Mouse (Mus musculus): Measurements from ENCODE around the gene Rpusd3.

Rpusd3 gene

DNA sequence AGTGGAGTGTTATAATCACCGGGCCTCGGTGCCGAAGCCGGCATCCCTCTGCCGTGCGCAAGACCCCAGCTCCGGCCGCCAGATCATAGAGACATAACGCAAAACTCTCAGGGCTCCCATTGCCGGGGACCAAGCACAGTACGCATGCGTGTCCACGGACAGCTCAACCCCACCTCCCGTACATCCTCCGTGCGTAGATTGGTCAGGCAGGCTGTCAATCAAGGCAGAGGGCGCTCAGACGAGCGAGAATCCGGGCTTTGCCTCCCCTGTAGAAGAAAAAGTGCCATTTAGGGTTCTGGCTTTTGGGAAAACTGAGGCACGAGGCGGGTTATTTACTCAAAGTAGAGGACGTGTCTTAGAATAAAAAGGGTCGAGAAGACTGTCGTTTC is at the start of gene Rpusd3:
Gene Rpusd3, minus strand, starts transcription at position 142 of the 389 bp plus-strand sequence.
- in situ Hi-C loops (cut with MboI; ENCODE audit: unreplicated experiment in 2 of 2) = no loop called here

DNA sequence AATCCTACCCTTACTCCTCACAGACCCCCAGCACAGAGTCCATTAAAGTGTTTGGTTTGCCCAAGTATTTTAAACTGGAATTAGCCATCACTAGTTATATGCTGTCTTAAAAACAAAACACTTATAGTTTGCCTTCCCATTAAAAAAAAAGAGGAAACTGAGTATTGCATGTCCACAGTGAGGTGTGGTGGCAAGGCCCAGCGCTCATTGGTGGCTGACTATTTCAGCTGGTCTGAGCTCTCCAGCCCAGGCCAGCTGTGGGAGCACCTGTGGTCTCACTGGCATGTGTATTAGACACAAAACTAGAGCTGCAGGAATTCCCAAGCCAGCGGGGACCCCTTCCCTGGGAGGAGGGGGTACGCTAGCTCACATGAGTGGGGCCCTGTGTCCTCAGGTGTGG is 49.4 kb upstream of the Rpusd3 start:
- in situ Hi-C loops (cut with MboI; ENCODE audit: unreplicated experiment in 2 of 2) = no loop called here

DNA sequence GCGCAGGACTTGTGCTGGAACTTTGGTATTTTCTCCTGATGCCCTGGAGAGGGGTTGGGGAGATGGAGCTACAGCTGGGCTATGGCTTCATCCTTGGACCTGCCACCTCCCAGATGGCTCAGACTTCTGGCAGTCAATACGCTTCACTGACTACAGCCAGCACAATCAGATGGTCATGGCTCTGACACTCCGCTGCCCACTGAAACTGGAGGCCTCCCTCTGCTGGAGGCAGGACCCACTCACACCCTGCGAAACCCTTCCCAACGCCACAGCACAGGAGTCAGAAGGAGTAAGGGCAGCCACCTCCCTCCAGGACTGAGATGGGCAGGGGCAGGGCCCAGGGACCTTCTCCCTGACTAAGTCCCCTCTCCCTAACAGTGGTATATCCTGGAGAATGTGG is 46.5 kb upstream of the Rpusd3 start:
- in situ Hi-C loops (cut with MboI; ENCODE audit: unreplicated experiment in 2 of 2) = no loop called here

DNA sequence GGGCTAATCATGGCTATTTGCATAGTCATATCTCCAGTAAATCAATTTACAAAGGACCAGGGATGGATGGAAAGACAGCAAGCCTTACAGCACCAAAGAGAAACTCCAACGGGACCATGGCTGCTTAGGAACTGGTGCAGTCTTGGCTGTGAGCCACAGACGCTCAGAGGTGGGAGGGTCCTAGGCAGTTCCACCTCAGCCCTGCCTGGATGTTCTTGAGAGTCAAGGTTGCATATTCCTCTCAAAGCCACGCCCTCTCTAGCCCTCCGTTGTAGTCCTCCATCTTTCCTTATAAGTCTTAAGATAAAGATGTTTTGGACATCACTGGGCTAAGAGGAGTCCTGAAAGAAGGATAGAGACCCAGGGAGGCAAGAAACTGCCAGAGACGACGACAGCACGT is 44.9 kb upstream of the Rpusd3 start:
- in situ Hi-C loops (cut with MboI; ENCODE audit: unreplicated experiment in 2 of 2) = no loop called here

DNA sequence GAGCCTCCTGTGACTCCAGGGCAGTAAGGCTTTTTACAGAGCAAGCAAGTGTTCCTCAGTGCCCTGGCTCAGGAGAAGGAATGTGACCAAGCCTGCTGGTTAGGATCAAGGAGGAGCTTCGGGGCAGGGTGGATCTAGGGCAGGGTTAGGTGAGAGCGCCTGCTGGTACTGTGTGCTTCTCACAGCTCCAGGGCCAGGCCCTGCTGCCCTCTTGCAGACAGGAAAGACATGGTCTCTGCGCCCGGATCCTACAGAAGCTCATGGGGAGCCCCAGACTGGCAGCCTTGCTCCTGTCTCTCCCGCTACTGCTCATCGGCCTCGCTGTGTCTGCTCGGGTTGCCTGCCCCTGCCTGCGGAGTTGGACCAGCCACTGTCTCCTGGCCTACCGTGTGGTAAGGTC is 39.5 kb upstream of the Rpusd3 start:
- in situ Hi-C loops (cut with MboI; ENCODE audit: unreplicated experiment in 2 of 2) = no loop called here

DNA sequence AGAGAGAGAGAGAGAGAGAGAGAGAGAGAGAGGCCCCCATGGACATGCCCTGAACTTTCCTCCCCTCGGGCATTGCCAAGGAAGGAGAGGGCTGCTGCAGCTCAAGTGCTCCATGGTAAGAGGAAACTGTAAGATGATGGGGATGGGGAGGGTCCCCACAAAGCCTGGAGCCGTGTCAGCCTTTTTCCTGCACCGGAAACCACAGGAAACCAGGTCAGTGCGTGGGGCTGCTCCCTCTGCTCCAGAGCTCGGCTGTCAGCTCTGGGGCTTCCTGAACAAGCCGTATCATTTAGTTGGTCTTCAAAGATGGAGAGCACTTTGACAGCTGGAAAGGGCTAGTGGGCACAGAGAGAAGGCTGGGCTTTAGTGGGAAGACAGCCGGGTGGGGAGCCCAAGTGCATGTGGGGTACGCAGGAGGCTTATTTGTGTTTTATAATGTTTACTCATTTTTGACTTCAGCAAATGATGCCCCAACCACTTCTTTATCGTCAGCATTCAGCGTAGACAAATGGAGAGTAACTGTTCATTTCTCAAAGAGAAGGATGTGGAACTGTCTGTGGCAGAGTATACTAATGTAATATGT is 38.9 kb upstream of the Rpusd3 start, which contains the start of gene Il17re:
Gene Il17re, plus strand, starts transcription at position 533 of the 583 bp plus-strand sequence.
- in situ Hi-C loops (cut with MboI; ENCODE audit: unreplicated experiment in 2 of 2) = no loop called here

DNA sequence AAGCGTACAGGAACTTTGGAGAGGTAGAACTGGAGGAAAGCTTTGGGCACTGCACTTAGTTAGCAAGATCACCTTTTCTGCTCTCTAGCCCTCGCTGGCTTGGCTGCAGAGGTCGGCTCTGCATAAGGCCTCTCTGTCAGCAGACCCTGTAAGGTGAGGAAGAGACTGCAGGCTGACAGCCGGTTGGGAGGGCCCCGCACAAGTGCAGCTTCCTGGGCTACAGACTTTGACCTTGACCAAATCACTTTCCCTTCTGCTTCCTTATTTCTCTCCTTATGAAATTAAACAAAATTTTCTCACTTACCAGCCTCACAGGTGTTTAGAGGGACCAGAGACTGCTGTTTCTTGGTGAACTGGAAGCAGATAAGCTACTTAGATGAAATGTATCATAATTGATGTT is 35.9 kb upstream of the Rpusd3 start:
- in situ Hi-C loops (cut with MboI; ENCODE audit: unreplicated experiment in 2 of 2) = no loop called here

DNA sequence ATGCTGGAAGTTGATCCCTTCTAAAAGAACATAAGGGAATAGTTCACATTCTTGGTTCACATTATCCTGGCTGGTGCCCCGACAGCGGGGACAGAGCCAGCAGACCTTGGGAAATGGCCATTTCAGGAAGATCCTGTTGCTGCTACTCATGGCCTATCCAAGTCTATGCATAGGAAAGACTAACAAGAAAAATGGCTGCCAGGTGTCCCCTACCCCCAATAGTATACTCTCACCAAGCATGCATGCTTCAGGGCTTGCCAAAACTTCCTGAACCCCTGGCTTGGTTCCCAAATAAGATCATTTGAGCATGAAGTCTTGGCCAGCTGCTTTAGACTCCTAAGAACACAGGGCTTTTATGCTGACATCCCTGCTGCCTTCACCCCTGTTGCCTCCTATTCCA is 32.7 kb upstream of the Rpusd3 start:
- in situ Hi-C loops (cut with MboI; ENCODE audit: unreplicated experiment in 2 of 2) = no loop called here

DNA sequence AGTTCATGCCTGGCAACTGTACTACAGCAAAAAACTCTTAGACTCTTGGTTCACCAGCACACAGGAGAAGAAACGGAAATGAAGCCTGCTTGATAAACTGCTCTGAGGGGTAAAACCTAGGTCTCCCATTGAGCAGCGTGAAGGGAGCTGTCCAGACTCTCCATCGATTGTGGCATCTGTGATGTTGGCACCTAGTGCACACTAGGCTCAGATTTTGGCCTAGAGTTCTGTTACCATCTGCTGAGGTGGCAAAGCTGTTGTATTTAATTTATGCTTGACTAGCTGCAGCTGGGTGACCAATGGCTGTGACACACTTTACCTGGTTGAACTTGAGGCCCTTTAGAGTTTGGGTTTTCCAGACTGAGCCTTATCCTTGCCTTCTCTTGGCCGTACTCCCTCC is 28.5 kb upstream of the Rpusd3 start:
- in situ Hi-C loops (cut with MboI; ENCODE audit: unreplicated experiment in 2 of 2) = loop anchor here in 1 of 2 experiments (25.0 kb wide), 1 partner anchor 615 kb away; no protein-coding TSS in a partner anchor

DNA sequence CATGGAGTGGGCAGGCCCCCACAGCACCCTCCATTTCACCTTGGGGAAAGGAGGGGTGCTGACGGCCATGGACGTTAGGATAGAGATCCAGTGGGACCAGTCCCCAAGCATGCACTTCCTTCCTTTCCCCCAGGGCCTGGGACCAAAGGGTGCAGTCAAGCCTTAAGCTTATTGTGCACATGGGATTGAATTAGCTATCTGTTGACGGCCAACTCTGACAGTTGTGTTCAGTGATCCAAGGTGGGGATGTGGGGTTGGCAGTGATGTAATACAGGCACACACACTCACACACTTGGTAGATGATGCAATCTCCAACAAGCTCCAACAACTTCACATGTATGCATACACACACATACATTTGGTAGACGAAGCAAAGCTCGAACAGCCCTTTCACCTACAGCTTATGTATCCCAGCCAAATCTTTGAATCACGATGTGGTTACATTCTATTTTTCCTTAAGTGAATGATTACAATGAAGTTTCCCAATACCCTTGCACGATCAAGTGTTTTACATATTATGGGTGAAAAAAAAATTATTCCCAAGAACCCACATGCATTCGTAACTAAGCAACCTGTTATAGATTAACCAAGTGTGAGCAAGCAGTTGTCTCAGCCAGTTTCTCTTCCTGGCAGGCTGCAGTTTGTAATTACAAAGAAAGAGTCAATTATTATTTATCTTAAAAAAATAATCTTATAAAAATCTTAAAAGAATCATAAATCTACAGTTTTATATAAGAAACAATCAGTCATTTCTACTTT is 25.2 kb upstream of the Rpusd3 start:
- in situ Hi-C loops (cut with MboI; ENCODE audit: unreplicated experiment in 2 of 2) = loop anchor here in 1 of 2 experiments (25.0 kb wide), 1 partner anchor 618 kb away; no protein-coding TSS in a partner anchor

DNA sequence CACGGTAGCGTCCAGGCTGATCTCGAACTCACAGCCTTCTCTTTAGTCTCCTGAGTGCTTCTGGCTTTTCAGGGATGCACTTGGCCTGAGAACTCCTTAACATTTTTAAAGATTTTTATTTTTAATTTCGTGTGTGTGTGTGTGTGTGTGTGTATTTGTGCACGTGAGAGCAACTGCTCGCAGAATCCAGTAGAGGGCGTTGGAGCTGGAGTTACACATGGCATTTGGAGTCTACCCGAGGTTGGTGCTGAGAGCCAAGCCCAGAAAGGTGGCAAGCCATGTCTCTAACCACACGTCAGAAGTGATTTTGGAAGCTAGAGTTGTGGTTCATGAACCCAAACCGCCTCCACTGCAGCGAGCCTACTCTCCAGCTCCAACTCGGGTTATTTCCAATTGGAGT is 24.0 kb upstream of the Rpusd3 start:
- in situ Hi-C loops (cut with MboI; ENCODE audit: unreplicated experiment in 2 of 2) = loop anchor here in 1 of 2 experiments (25.0 kb wide), 1 partner anchor 619 kb away; no protein-coding TSS in a partner anchor

DNA sequence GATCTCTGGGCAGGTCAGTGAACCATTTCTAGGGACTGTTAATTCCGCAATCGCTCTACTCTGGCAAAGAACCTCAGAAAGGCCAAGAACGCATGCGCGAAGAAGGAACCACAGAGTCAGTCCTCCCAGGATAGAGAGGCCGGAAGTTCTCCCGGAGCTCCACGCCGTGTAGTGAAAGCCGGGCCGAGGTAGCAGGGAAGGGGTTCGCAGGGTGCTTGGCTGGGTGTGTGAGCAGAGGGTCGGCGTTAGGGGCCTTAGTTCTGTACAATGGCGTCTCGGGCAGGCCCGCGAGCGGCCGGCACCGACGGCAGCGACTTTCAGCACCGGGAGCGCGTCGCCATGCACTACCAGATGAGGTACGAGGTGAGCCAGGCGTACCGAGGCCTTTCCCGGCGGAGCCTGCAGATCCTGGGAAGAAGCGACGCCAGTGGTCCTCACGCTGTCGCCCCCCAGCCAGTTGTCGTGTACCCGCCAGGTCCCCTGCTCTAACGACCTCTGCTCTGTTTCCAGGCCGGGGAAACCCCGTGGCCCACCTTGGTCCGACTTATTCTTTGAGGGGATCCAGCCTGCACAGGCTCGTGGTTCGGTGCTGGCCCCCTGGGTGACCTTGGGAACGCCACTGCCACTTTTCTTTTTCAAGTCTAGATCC is 23.4 kb upstream of the Rpusd3 start, which contains the start of gene Jagn1:
Gene Jagn1, plus strand, starts transcription at position 128 of the 649 bp plus-strand sequence.
- in situ Hi-C loops (cut with MboI; ENCODE audit: unreplicated experiment in 2 of 2) = loop anchor here in 1 of 2 experiments (25.0 kb wide), 1 partner anchor 620 kb away; no protein-coding TSS in a partner anchor

DNA sequence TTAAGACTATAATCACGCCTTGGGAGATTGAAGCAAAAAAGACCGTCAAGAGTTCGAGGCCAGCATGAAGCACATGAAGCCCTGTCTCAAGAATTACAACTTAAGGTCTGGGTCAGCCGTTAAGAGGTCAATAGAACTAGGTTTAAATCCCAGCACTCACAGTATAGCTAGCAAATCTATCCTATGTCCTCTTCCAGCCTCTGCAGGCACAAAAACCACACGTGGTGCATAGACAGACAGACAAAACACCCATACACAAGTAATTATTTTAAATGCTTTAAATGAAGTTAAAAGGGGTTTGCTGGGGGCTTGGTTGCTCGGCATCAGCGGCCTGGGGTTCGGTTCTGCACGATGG is 22.9 kb upstream of the Rpusd3 start:
- in situ Hi-C loops (cut with MboI; ENCODE audit: unreplicated experiment in 2 of 2) = loop anchor here in 1 of 2 experiments (25.0 kb wide), 1 partner anchor 620 kb away; no protein-coding TSS in a partner anchor

DNA sequence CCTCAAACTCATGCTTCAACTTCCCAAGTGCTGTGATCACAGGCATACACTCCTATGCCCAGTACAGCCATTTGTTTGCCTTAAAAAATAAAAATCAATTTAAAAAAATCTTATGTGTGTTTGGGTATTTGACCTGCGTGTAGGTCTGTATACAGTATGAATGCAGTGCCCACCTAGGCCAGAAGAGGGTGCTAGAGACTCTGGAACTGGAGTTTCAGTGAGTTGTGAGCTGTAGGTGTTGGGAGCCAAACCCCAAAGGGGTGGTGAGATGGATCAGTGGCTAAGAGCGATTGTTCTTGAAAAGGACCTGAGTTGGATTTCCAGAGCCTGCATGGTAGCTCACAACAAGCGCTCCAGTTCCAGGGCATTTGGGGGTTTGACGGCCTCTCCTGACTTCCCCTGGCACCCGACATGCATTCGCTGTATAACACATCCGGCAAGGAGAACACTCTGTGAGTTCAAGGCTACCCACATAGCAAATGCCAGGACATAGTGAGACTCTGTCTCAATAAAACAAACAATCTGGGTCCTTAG is 22.1 kb upstream of the Rpusd3 start:
- in situ Hi-C loops (cut with MboI; ENCODE audit: unreplicated experiment in 2 of 2) = loop anchor here in 1 of 2 experiments (25.0 kb wide), 1 partner anchor 621 kb away; no protein-coding TSS in a partner anchor

DNA sequence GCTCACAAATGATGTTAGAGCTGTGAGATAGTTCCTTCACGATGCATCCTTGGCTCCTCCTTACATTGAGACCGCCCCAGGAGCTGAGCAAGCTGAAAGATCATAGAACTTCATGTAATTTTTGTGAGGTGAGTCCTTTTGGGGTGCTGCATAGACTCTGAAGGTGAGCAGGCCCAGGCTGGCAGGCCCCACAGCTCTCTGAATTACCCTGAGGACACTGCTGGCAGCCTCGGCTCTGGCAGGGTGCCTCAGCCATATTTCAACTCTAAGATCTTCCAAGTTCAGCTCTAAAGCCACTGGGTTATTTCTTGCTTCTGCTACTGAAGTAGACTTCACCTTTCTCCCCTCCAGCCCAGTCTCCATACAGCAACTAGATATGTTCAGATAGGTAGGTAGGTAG is 21.5 kb upstream of the Rpusd3 start:
- in situ Hi-C loops (cut with MboI; ENCODE audit: unreplicated experiment in 2 of 2) = loop anchor here in 1 of 2 experiments (25.0 kb wide), 1 partner anchor 622 kb away; no protein-coding TSS in a partner anchor

DNA sequence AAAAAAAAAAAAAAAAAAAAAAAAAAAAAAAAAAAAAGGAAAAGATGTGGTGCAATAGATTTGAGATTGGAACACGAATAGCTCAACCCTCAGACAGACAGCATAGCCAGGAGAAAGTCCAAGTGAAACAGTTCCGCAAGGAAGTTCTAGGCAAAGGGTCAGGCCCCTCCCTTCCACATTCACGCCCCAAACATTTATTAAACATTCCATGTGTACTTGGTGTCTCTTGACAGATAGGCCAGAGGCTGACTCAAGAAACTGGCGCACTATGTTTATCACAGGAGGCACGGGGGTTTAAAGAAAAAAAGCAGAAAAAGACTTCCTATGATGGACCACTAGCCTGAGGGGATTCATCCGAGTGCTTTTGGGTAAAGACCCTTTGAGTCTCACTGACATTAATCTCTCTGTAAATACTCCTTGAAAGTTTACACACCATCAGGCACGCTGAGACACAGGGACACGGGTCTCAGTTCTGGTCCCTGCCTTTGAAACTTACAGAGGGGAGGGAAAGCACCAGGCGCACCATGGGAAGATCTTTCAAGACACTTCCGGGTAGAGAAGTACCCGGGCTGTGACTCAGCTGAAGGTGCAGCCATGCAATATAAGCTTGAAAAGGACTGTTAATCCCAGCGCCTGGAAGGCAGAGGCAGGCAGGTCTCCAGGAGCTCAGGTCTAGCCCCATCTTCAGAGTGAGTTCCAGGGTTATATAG is 19.7 kb upstream of the Rpusd3 start:
- in situ Hi-C loops (cut with MboI; ENCODE audit: unreplicated experiment in 2 of 2) = loop anchor here in 1 of 2 experiments (25.0 kb wide), 1 partner anchor 623 kb away; no protein-coding TSS in a partner anchor

DNA sequence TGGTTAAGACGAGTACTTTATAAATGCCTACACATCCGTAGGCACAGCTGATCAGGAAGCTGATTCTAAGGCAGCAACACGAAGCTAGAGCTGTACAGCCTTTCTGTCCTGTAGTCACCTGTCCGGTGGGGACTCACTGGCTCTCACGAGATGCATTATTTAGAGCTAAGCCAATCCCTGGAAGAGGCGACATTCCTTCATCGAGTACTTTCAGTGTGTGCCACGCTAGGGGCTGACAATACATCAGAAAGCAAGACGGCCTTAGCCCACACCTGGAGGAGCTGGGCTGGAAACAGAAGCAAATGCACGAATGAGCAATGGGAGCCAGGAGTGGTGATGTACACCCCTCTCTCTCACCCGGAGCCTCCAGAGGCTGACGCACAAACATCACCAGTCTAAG is 18.0 kb upstream of the Rpusd3 start:
- in situ Hi-C loops (cut with MboI; ENCODE audit: unreplicated experiment in 2 of 2) = loop anchor here in 1 of 2 experiments (25.0 kb wide), 1 partner anchor 625 kb away; no protein-coding TSS in a partner anchor

DNA sequence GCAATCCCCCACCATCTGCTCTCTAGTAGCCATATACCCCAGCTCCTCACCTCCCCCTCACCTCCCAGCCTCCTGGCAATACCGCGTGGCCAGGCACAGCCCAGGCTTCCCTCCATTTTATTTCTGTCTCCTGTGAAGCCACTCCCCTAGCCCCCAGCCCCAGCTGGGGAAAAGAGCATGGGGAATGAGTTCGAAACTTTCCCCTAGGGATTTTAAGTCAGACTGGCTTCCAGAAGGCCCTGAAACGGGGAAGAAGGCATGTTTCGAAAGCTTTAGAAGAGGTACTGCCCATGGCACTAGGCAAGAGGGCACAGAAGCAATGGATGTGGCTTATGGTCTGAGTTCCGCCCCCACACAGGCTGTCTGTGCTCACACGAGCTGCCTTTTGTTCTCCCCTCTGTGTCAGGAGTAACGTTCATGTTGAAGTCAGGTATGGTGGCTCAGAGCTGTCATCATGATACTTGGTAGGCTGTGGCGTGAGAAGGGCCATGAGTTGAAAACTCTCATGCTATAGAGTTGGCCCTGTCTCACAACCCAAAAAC is 16.6 kb upstream of the Rpusd3 start, which contains the start of gene Cidec:
Gene Cidec, minus strand, starts transcription at position 97 of the 542 bp plus-strand sequence.
- in situ Hi-C loops (cut with MboI; ENCODE audit: unreplicated experiment in 2 of 2) = loop anchor here in 1 of 2 experiments (25.0 kb wide), 1 partner anchor 627 kb away; no protein-coding TSS in a partner anchor

DNA sequence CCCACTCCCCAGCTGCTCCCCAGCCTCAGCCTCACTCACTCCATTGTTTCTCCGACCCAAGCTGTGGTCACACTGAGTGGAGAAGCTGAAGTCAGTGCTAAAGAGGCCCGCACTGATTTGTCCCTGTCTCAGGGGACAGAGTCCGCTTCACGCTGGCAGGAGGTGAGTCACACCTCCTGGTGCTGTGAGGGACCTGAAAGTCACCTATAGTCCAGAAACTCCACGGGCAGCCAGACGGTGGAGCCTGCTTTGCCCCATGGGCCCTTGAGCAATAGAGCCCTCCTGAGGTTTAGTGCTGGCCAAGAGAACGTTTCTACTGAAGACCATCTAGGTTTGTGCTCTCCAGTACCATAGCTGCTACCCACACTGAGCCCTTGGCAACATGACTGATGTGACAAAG is 15.6 kb upstream of the Rpusd3 start:
- in situ Hi-C loops (cut with MboI; ENCODE audit: unreplicated experiment in 2 of 2) = loop anchor here in 1 of 2 experiments (25.0 kb wide), 1 partner anchor 628 kb away; no protein-coding TSS in a partner anchor

All from v-Abl transformed pro-B cells (cell line).